Mouse (Mus musculus): Measurements from ENCODE around the gene Plpp1.

Gene Plpp1

DNA sequence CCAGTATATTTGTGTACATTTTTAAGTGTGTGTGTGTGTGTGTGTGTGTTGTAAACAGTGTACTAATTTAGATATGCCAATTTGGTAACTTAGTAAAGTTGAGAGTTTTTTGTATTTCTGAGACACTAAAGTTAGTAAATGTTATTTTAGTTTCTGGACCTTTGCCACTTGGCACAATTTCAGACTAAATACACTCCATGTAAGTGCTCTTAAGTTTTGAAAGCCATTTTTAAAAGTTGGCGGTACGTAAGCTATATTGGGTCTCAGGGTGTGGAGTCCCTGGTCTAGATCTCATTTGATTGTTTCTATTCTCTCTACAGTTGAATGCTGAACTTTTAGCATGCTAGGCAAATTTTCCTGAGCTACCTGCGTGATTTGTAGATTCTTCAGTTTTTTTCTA, 17.5 kb downstream of the Plpp1 start:
- DNase-seq (ENCODE audit: low spot score): no peak

DNA sequence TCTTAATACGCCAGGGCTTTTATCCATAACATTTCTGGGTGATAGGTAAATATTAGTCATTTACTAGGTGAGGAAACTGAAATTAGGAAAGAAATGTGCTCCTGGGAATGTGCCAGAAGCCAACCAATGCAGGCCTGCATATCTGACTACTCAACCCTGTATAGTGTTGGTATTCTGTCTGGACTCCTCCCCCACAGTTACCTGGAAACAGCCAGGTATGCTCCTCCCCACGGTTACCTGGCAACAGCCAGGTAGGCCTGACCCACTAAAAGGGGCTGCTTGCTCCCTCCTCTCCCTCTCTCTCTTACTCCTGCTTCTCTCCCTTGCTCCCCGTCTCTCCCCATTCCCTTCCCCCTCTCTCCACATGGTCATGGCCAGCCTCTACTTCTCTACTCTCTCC, 21.8 kb downstream of the Plpp1 start:
- DNase-seq (ENCODE audit: low spot score): no peak

DNA sequence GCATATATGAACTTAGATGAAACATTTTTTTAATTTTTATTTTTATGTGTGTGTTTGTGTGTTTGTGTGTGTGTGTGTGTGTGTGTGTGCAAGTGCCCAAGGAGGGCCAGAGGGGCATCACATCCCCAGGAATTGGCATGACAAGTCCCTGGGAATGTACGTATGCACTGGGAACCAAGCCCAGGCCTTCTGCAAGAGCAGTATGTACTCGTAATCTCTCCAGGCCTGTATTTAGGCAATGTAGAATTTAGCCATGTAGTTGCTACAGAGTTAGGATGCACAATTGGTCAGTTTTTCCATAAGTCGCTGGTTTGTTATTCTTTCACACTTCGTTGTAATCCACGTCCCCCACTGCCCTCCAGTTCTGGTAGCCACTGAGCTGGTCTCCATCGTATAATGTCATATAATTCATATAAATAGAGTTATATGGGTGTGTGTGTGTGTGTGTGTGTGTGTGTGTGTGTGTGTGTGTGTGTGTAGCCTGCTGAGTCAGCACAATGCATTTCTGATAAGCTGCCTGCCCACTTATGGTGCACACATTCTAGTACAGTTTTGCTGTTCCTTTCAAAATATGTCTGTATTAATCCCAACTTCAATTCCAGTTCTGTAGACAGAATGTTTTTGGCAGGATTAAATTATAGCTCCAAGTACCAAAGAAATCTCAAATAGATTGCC, 22.8 kb downstream of the Plpp1 start:
- no peak for DNase-seq (ENCODE audit: low spot score)

DNA sequence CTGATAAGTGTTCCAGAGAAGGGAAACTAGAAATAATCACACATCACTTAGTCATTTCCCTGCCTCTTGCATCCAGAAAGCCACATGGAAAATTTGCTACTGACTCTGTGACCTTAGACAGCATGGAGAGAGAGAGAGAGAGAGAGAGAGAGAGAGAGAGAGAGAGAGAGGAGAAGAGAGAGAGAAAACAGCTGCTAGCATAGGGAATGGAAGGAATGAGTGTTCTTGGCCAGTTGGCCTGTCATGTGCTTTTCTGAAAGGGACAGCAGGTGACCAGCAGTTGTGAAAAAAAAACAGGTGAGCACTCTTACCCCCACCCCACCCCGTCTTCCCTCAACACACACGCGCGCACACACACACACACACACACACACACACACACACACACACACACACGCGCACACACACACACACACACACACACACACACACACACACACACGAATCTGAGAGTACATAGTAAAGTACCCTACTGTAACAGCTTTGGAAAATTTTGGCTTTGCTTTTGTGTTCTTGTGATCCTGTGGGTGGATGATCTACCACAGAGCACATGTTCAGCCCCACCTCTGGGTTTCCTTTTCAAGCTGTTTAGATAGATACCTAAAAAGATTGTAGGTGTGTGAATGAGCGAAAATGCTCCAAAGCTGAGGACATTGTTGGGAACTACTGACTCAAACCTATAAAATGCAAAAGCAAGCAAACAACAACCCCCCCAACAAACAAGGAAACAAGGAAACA, 23.5 kb downstream of the Plpp1 start:
- peak; percentile 28 for DNase-seq (ENCODE audit: low spot score)

DNA sequence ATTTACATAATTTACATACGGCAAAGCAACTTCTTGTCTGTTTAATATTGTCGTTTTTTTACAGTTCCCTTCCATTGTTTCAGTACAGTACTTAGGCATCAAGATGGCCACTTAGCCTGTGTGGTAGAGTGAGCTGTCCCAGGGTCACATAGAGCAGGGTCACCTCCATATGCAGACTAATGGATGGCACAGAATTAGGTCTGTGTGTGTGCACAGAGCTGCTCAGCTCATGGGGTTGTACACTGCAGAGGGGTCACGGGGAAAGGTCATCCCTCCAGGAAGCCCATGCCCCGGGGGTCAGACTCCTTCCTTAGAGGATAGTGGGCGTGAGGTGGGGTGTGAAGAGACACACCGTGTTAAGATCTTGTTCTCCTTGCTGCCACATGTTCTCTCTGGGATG, 24.9 kb downstream of the Plpp1 start:
- DNase-seq (ENCODE audit: low spot score): no peak

DNA sequence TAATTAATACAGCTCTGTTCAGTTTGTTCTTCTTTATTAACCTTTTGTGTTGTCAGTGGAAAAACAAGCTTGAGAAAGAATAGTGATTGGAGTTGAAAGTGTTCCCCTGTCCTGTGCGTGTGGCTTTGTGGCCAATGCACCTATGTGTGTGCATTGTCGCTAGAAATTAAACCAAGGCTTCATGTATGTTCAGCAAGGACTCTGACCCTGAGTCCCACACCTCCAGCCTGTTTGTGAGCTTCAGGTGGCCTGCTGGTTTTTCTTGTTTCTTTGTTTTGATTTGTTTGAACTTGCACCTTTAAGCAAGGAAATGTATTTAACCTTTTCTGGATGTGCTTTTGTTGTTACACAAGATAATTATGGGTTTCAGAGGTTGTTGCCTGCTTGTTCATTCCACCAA, 29.0 kb downstream of the Plpp1 start:
- DNase-seq (ENCODE audit: low spot score): no peak

DNA sequence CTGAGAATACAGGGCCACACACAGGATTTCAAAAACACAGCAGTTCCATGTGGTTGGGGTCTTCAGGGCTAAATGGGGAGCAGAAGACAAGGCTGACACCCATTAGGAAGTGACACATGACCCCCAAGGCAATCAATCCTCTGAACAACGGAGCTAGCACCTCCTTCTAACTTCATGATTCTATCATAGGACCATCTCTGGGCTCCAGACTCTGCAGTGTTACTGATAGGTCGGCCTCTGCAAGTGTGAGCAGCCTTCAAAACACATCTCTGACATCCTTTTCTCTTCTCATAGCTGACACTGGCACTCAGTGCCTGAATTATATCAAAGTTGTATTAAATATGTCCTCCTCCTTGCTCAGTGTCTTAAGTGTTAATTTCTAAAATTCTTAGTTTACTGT, 32.0 kb downstream of the Plpp1 start:
- DNase-seq (ENCODE audit: low spot score): no peak

DNA sequence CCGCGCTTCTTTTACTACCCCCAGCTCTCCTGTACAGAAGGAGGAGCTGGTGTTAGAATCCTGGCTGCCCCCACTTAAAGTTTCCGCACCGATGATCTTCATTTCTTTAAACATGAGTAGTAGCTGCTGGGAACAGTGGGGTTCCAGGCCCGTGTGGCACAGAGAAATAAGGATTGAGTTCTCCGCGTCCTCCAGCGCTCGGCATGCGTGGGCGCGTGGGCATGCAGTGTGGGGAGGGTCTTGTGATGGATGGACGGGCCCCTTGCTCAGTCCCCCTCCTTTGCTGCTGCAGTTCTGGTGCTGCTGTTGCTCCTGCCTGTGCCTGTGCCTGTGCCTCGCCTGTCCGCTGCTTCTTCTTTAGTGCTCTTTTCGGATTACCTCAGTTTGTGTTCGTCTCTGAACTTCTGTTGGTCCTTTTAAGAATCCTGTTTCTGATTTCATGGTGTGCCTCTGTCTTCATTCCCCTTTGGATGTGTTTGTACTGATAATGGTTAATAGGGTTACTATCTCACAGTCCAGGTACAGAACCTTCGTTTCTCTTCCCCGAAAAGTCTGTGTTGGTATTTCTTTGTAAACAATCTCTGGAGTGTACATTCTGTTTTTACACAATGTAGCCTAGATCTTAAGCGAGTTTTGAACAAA, 32.8 kb downstream of the Plpp1 start:
- no peak for DNase-seq (ENCODE audit: low spot score)

DNA sequence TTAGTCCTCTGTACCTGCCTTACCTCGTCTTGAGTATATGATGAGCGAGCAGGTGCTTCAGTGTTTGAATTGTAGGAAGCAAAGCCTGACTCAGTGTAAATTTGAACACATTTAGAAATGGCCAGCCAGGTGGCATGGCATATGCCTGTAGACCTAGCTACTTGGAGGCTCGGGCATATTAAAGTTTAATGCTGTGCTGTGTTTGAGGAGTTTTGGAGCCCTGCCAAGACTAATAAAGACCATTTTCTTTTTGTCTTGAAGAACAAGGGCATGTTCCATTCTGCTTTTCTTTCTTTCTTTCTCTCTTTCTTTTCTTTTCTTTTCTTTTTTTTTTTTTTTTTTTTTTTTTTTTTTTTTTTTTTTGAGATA, 33.3 kb downstream of the Plpp1 start:
- peak; percentile 34 for DNase-seq (ENCODE audit: low spot score)

DNA sequence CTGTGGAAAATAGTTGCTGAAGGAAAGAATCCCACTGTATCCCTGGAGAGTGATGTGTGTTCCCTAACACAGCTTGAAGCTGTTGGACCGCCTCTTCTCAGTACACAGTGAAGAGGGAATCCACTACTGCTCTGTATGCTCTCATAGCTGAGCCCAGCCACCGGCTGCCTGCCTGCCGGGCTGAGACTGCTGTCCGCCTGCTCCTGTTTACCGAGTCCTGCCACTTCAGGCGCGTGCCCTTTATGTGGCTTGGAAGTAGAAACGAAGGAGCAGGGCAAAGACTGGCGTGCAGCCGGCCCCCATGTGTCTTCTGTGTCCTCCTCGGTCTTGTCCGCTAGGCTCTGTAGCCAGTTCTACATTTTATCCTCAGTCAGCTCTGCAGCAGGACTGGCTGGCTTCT, 34.5 kb downstream of the Plpp1 start:
- DNase-seq (ENCODE audit: low spot score): no peak

DNA sequence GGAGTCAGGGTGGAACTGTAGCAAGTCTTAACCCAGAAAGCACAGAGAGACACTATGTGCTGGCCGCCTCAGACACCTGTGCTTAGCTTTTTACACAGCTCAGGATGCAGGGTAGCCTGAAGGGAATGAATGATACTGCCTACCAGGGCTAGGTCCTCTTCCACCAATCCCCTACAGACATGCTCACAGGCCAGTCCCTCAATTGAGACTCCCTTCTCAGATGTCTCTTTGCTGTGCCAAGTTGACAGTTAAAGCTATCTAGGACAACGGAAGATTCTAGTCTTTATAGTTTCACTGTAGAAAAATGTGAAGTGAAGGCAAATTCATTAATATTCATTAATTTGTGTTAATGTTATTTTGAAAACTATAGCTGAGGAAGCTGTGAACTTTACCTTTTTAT, 36.4 kb downstream of the Plpp1 start:
- no peak for DNase-seq (ENCODE audit: low spot score)

DNA sequence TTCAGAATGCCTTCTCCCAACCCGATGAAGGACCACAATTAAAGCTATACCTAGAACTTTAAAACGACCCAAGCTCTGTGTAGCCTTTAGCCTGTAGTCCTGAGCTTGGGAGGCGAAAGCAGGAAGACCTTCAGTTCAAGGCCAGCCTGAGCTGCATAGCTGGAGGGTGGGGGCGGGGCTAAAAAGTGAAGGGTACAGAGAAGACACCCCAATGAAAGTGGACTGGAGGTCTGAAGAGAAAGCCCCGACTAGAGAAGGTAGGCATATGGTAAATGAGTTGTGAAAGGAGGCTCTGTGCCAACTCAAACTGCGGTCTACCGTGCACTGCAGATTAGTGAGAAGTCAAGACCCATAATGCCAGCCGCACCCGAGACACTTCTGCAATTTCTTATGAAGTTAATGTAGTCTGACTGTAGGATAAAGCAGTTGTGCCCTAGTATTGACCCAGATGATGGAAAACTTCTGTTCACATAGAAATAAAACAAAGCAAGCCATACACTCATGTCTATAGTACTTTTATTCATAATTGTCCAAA, 37.1 kb downstream of the Plpp1 start:
- DNase-seq (ENCODE audit: low spot score): no peak

DNA sequence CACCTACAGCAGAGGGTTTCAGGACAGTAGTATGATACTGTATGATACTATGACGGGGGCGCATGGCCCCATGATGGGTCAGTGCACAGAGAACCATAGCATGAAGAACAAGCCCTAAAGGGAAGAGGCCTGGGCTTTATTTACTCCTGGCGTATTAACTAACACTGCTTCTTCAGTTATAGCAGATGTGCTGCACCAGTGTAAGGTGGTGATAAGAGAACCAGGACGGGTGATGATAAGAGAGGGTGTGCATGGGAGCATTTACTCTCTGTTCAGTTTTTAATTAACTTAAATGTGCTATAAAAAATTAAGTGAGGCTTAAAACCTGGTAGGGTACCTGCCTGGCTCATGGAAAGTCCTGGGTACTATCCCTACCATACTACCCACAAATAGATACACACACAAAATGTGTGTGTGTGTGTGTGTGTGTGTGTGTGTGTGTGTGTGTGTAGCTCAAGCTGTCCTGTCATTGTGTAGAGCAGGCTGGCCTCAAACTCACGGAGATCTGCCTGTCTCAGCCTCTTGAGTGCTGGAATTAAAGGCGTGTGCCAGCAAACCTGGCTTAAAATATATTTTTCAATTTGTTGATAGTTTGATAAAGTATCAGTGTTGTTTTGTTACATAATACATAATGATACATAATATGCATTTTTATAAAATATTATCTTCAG, 38.1 kb downstream of the Plpp1 start:
- DNase-seq (ENCODE audit: low spot score): no peak

DNA sequence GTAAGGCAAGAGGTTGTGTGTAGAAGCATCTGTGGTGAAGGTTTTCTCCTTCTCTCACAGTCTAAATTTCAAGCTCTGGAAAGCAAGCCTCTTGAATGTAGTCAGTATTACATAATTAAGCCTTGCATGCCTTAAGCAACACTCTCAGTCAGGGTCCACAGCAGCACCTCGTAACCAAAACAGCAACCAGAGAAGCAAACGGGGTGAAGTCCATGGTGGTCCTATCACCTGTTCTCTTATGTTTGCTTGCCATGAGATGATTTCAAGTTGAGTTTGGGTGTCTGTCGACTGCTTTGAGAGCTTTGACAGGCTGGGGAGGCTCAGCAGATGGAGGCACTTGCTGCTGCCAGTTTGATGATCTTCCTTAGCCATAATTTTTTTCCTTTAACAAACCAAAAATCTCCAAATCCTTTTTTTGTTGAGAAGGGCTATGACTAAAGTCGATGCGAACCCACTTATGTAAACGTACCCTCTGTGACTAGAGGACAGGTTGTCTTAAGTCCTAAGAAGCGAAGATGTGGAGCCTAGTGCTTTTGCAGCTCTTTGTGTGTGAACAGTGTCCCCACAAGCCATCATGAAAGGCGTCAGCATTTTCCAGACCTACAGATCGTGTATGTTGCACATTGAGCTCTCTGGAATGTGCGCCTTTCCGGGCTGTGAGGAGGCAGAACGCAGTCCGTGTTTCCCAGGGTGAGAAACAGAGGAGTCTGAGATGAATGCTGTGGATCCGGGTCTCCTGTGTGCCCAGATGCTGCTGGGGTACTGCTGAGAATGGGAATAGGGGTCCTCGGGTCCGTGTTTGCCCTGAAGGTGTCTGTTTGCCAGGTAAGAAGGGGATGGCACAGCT, 39.9 kb downstream of the Plpp1 start:
- DNase-seq (ENCODE audit: low spot score): no peak

DNA sequence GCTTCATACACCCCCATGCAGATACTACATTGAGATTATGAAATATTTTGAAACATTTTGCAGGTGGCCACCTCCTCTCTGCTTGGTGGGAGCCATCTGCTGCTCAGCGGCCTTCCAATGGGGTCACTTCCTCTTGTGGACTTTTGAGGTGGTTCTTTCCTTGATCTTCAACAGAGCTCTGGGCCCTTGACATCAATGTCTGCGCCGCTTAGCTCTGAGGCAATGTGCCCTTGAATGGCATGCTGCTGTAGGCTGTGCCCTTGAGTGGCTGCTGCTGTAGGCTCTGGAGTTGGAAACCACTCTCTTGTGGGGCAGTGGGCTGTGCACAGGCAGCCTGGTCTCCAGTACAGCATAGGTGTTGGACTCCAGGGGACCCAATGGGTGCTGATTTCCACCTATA, 45.3 kb downstream of the Plpp1 start:
- no peak for DNase-seq (ENCODE audit: low spot score)

DNA sequence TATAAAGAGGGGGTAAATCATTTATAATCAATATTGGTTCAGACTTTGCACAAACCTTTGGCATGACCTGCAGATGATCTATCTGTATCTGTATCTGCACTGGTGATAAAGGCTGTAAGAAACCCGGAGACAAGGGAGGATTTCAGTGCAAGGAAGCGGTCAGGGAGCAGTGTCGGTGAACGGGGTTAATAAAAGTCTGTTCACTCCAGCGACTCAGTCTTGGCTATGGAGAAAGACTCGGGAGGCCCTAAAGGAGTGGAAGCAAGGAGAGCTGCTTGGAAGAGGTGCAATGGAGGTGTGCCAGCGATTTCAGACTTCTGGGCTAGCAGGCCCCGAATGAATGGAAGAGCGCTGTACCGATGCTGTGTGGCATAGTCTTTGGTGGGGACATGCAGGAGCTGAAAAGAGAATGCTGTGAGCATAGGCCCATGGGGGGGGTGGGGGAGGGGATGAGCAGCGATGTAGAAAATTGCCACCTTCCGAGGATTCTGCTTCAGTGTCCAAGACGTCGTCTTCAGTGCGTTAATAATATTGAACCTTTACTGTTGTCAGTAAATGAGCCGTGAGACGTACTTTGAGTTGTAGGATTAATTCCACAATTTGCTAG, 53.2 kb downstream of the Plpp1 start:
- DNase-seq (ENCODE audit: low spot score): no peak

DNA sequence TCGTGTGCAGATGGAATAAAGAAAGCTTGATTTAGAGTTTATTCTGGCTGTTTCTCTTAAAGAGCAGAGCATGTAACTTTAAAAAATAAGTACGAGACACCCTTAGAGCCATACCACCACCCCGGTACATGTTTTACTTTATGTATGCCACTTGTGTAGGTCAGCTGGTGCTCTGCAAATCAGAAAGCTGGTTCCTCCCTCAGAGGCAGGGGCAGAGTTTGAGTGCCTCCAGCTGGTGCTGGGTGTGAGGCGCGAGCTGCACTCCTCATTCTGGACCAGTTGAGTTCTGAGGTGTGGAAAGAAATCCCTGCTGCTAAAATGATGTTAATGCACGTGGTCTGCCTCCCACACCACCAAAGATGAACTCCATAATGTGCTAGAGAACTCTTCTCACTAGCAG, 53.8 kb downstream of the Plpp1 start:
- DNase-seq (ENCODE audit: low spot score): no peak

DNA sequence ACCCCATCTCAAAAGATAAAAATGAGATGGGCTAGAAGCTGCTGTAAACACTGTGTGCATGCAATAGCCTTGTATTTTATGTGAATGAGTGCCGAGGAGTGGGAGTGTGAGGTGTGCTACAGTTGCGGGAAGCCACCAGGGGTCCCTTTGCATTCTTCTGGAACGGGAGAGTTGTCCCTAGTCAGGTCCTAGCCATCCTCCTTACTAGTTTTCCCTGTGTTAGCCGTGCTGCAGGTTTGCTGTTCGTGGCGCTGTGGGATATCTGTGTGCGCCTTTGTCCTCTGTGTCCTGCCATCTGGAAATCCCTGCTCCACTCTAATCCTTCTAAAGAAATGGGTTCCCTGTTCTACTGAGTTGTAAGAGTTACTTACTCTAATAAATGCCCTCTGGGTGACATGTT, 57.3 kb downstream of the Plpp1 start:
- no peak for DNase-seq (ENCODE audit: low spot score)

DNA sequence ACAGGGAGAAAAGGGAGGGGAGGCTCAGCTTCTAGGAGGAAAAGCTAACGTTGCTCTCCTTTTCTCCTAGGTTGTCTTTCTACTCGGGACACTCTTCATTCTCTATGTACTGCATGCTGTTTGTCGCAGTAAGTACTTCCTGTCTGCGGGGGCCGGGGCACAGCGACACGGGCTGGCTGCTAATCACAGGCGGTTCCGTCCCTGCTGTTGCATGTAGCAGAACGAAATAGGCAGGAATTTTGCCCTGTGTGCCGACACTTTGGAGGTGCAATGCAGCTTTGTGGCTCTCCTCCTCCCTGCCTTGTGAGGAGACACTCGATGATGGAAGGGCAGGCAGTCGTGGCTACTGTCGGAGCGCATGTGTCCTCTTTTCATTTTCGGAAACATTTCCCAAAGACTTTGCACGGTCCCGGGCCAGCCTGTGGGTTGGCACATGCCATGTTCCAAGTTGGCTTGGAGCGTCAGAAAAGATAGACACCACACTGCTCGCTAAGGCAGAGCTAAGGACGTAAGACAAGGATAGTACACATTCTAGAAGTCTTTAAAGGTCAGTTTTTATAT, 59.1 kb downstream of the Plpp1 start:
- no peak for DNase-seq (ENCODE audit: low spot score)

DNA sequence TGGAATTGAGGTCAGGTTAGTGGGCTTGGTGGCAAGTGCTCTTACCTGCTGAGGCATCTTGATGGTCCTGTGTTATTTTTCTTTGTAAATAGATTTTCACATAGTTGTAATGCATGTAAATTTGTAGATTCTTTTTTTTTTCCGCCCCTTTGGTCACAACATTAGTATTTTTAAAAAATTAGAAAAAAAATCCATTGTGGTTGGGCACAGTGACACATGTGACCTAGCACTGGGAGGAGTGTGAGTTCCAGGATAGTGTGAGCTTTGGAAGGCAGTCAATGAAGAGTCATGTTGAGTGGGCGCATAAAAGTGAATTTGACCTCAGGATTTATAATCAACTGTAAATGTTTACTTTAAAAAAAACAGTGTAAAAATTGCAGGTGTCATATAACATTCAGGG, 59.8 kb downstream of the Plpp1 start:
- no peak for DNase-seq (ENCODE audit: low spot score)

DNA sequence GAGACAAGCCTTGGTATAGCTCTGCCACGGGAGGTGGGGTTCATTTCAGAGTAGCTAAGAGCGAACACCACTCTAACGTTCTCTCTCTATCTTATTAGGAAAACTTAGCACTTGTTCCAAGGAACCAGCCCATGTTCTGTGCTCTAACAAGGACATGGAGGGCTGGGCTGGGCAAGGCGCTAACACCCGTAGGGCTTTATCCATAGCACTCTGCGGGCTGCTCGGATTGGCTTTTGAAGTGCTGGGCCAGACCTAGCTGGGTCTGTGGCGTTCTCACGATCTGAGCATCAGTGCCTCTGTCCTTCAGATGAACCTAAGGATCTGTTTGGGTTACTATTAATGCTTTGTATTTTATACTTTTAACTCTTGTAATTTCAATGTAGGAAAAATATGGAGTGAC, 60.3 kb downstream of the Plpp1 start:
- DNase-seq (ENCODE audit: low spot score): no peak
